Mouse (Mus musculus): ENCODE measurements at regions not wholly inside any gene's neighbourhood (a gene's known extent, or its start where the extent isn't known, plus 50 kb on each side); places are given as distances from the start of the nearest gene placed in this dataset.

- TF ChIP-seq EP300 (IDR thresholded peaks at IDR 0.05) (no peak), CTCF (IDR thresholded peaks at IDR 0.05) (no peak)
Observed at GRCm38 (mm10) chr13:70336069-70336468, 301.4 kb downstream of the Ice1 start.

Data from lung, postnatal 0 days (tissue).